In the genomic region with DNA sequence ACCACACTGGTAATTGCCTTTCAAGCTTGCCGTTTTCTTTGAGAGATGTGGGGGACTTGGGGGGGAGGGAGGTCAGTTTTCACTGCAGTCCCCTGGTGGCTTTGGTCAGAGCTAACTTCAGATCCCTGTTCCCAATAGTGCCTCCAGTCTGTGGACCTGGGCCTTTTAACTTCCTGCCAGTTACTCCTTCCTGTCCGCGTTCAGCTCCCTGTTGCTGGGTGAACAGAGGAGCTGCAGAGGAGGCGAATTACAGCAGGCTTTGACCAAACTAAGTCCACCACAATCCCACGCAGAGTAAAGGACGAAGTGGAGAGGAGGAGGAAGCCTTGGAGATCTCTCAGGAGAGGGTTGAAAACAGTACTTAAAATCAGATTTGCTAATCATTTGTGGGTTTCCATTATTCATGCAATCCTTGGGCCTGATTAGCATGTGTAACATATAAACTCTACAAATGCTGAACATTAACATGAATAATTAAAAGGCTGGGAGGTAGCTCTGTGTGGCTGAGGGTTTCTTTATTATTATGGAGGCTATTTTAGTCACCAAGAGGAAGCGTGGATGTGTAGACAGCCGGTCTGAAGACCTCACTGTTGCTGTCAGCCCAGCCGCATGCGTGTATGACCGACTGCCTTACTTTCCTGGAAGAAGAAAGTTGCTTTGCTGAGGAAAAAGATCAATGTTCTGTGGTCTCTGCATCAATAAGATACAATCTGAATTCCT, we compare ENCODE assay signal across 14 mouse cellular contexts. TPM values are rescaled to one million over a fixed set of nuclear protein-coding genes. Genes with fewer than 3 reads are reported as not detected.
DNase-seq lines count a peak whose midpoint lies in the region; ATAC-seq and TF ChIP-seq lines count a peak whose summit lies in the region.
"Had no signal": no experiment of that assay in that cellular context is flagged by ENCODE, and none has a peak within 500 bp of the region (broad histone marks: within the 10 kb centered on the region; RNA-seq: fewer than 3 reads in every experiment).

No protein-coding gene starts in this region.

- no peak overlapping the region for H3K9ac ChIP-seq in forebrain, embryonic 13.5 days
- H3K9ac ChIP-seq in midbrain, postnatal 0 days (replicated peaks; ENCODE audit: low read length, poor library complexity, severe bottlenecking) = no peak overlapping the region
- H3K9ac ChIP-seq in limb, embryonic 12.5 days (replicated peaks) = no peak overlapping the region
- H3K9ac ChIP-seq: embryonic facial prominence, embryonic 12.5 days; intestine, embryonic 15.5 days; lung, embryonic 15.5 days; neural tube, embryonic 12.5 days had no signal

- H3K36me3 ChIP-seq in forebrain, embryonic 10.5 days (replicated peaks) = no peaks in the 10 kb centered on the region
- H3K36me3 ChIP-seq in forebrain, embryonic 13.5 days (ENCODE audit: poor library complexity, severe bottlenecking) = no peaks in the 10 kb centered on the region
- no peaks in the 10 kb centered on the region for H3K36me3 ChIP-seq in kidney, adult 2 months (ENCODE audit: control insufficient read depth, insufficient read depth, low read length)
- H3K36me3 ChIP-seq in midbrain, postnatal 0 days (ENCODE audit: insufficient read depth, low read length) = no peaks in the 10 kb centered on the region
- H3K36me3 ChIP-seq in midbrain, embryonic 10.5 days = no peaks in the 10 kb centered on the region
- no peaks in the 10 kb centered on the region for H3K36me3 ChIP-seq in limb, embryonic 12.5 days
- H3K36me3 ChIP-seq: embryonic facial prominence, embryonic 12.5 days; intestine, embryonic 15.5 days; lung, embryonic 15.5 days; neural tube, embryonic 12.5 days had no signal

- TF ChIP-seq CTCF in kidney, adult 2 months (conservative IDR thresholded peaks at IDR 0.05; ENCODE audit: insufficient read depth, insufficient read length, low read depth, low read length) = no peak
- TF ChIP-seq CTCF in midbrain, postnatal 0 days (IDR thresholded peaks at IDR 0.05) = no peak

- H3K4me3 ChIP-seq in forebrain, embryonic 10.5 days = no peak overlapping the region
- no peak overlapping the region for H3K4me3 ChIP-seq in forebrain, embryonic 13.5 days
- H3K4me3 ChIP-seq in kidney, adult 2 months (ENCODE audit: insufficient read depth, low read depth, low read length) = no peak overlapping the region
- H3K4me3 ChIP-seq in midbrain, postnatal 0 days (ENCODE audit: low read depth, low read length) = no peak overlapping the region
- no peak overlapping the region for H3K4me3 ChIP-seq in midbrain, embryonic 10.5 days
- H3K4me3 ChIP-seq in limb, embryonic 12.5 days (replicated peaks) = no peak overlapping the region
- H3K4me3 ChIP-seq: embryonic facial prominence, embryonic 12.5 days; intestine, embryonic 15.5 days; lung, embryonic 15.5 days; neural tube, embryonic 12.5 days had no signal

- H3K4me2 ChIP-seq in forebrain, embryonic 13.5 days = no peak overlapping the region
- H3K4me2 ChIP-seq in midbrain, postnatal 0 days (ENCODE audit: low read depth, low read length, poor library complexity, severe bottlenecking) = no peak overlapping the region
- no peak overlapping the region for H3K4me2 ChIP-seq in limb, embryonic 12.5 days
- H3K4me2 ChIP-seq: embryonic facial prominence, embryonic 12.5 days; intestine, embryonic 15.5 days; lung, embryonic 15.5 days; neural tube, embryonic 12.5 days had no signal

- no peaks in the 10 kb centered on the region for H3K9me3 ChIP-seq in forebrain, embryonic 10.5 days
- no peaks in the 10 kb centered on the region for H3K9me3 ChIP-seq in forebrain, embryonic 13.5 days (replicated peaks)
- H3K9me3 ChIP-seq in midbrain, postnatal 0 days (ENCODE audit: low read length) = no peaks in the 10 kb centered on the region
- no peaks in the 10 kb centered on the region for H3K9me3 ChIP-seq in midbrain, embryonic 10.5 days (replicated peaks)
- H3K9me3 ChIP-seq in limb, embryonic 12.5 days = no peaks in the 10 kb centered on the region
- H3K9me3 ChIP-seq: embryonic facial prominence, embryonic 12.5 days; intestine, embryonic 15.5 days; lung, embryonic 15.5 days; neural tube, embryonic 12.5 days had no signal

- H3K27ac ChIP-seq in forebrain, embryonic 10.5 days = 0 out of 2 replicates have a peak overlapping the region, but pooled peaks have one; percentile 7
- H3K27ac ChIP-seq in forebrain, embryonic 13.5 days = no peak overlapping the region
- H3K27ac ChIP-seq in kidney, adult 2 months (ENCODE audit: insufficient read depth, low read depth, low read length) = peak overlapping the region; percentile 90
- H3K27ac ChIP-seq in midbrain, postnatal 0 days (ENCODE audit: low read depth, low read length) = 0 out of 2 replicates have a peak overlapping the region, but pooled peaks have one; percentile 18
- no peak overlapping the region for H3K27ac ChIP-seq in midbrain, embryonic 10.5 days (replicated peaks)
- 0 out of 2 replicates have a peak overlapping the region, but pooled peaks have one; percentile 12 for H3K27ac ChIP-seq in limb, embryonic 12.5 days
- H3K27ac ChIP-seq: embryonic facial prominence, embryonic 12.5 days; intestine, embryonic 15.5 days; lung, embryonic 15.5 days; neural tube, embryonic 12.5 days had no signal

- H3K4me1 ChIP-seq in forebrain, embryonic 10.5 days = peaks cover 29% of the 10 kb centered on the region
- peaks cover 9% of the 10 kb centered on the region; the same call in 1 of the 2 replicates for H3K4me1 ChIP-seq in forebrain, embryonic 13.5 days
- peaks cover 49% of the 10 kb centered on the region for H3K4me1 ChIP-seq in kidney, adult 2 months (ENCODE audit: control insufficient read depth, insufficient read depth, low read length)
- H3K4me1 ChIP-seq in midbrain, postnatal 0 days (ENCODE audit: insufficient read depth, low read length) = 0 out of 2 replicates have a peak, but pooled peaks cover 4% of the 10 kb centered on the region
- peaks cover 10% of the 10 kb centered on the region for H3K4me1 ChIP-seq in midbrain, embryonic 10.5 days
- H3K4me1 ChIP-seq in limb, embryonic 12.5 days (replicated peaks) = peaks cover 33% of the 10 kb centered on the region
- H3K4me1 ChIP-seq: neural tube, embryonic 12.5 days had no signal

- WGBS in forebrain, embryonic 10.5 days = 58% methylated on average over 11 of the region's 11 CpGs
- 52% methylated on average over 11 of the region's 11 CpGs for WGBS in forebrain, embryonic 13.5 days
- 22% methylated on average over 11 of the region's 11 CpGs for WGBS in kidney, adult 2 months
- 43% methylated on average over 11 of the region's 11 CpGs for WGBS in midbrain, postnatal 0 days
- 66% methylated on average over 11 of the region's 11 CpGs for WGBS in midbrain, embryonic 10.5 days
- 42% methylated on average over 11 of the region's 11 CpGs for WGBS in limb, embryonic 12.5 days

- no peaks in the 10 kb centered on the region for H3K27me3 ChIP-seq in forebrain, embryonic 10.5 days (ENCODE audit: poor library complexity, severe bottlenecking)
- H3K27me3 ChIP-seq in forebrain, embryonic 13.5 days = no peaks in the 10 kb centered on the region
- H3K27me3 ChIP-seq in kidney, adult 2 months (replicated peaks; ENCODE audit: control insufficient read depth, insufficient read depth, low read length) = no peaks in the 10 kb centered on the region
- H3K27me3 ChIP-seq in midbrain, postnatal 0 days (ENCODE audit: insufficient read depth, low read length) = no peaks in the 10 kb centered on the region
- peaks cover 4% of the 10 kb centered on the region; the same call in 1 of the 2 replicates for H3K27me3 ChIP-seq in midbrain, embryonic 10.5 days (ENCODE audit: low read depth, poor library complexity, severe bottlenecking)
- H3K27me3 ChIP-seq in limb, embryonic 12.5 days = no peaks in the 10 kb centered on the region
- H3K27me3 ChIP-seq: embryonic facial prominence, embryonic 12.5 days; intestine, embryonic 15.5 days; lung, embryonic 15.5 days; neural tube, embryonic 12.5 days had no signal

- ATAC-seq in forebrain, embryonic 13.5 days = no peak
- ATAC-seq in midbrain, postnatal 0 days (ENCODE audit: low FRiP score) = no peak
- ATAC-seq in limb, embryonic 12.5 days (ENCODE audit: insufficient number of reproducible peaks, insufficient read depth, low FRiP score, low TSS enrichment, low read depth) = no peak
- no peak for ATAC-seq in inflammation-experienced regulatory T-cells, adult 6 months
- ATAC-seq: intestine, embryonic 15.5 days had no signal

- TF ChIP-seq POLR2A in kidney, adult 2 months (IDR thresholded peaks at IDR 0.05; ENCODE audit: low read depth, low read length) = no peak

- DNase-seq in forebrain, embryonic 10.5 days (ENCODE audit: extremely low spot score, low spot score) = no peak
- DNase-seq in kidney, adult 2 months = peak; percentile 38
- DNase-seq in kidney, postnatal 10 days = no peak
- DNase-seq in midbrain, postnatal 0 days (ENCODE audit: low spot score) = no peak
- DNase-seq in midbrain, embryonic 10.5 days (ENCODE audit: low spot score) = no peak
- DNase-seq: cerebellum, adult 11-12 months; heart, postnatal 4 days had no signal

RNA-seq across cellular contexts. Expression of a gene that starts 33.6 kb away (rescaled TPM):
- polyA plus RNA-seq in forebrain, embryonic 10.5 days (2016; fragmentation: Nextera tagmentation; extraction: Ambion mirVana) = 9.1 and 10.9 TPM in 2 replicates
- 4.1 and 4.4 TPM in 2 replicates for polyA plus RNA-seq in forebrain, embryonic 13.5 days (2015; fragmentation: Nextera tagmentation; extraction: Ambion mirVana)
- 30.0 and 31.6 TPM in 2 replicates for polyA plus RNA-seq in kidney, adult 2 months (2012; rRNA removed)
- 8.3 and 13.9 TPM in 2 replicates for total RNA-seq in midbrain, postnatal 0 days (2014; rRNA removed)
- polyA plus RNA-seq in midbrain, postnatal 0 days (2015; fragmentation: Nextera tagmentation; extraction: Ambion mirVana) = 6.6 and 8.7 TPM in 2 replicates
- polyA plus RNA-seq in midbrain, embryonic 10.5 days (2016; fragmentation: Nextera tagmentation; extraction: Ambion mirVana) = 9.9 and 10.9 TPM in 2 replicates
- 3.5 and 3.8 TPM in 2 replicates for polyA plus RNA-seq in limb, embryonic 12.5 days (2016; fragmentation: Nextera tagmentation; extraction: Ambion mirVana)
- polyA plus RNA-seq in inflammation-experienced regulatory T-cells, adult 6 months (2017; shearing (Covaris generic)) = 1 to 10 TPM; 2.0 to 6.1 (median 5.4) TPM

Comparison
In these comparisons a context has a peak if more than half of its experiments do, and no peak if none do; other contexts are left out.
1. H3K27ac ChIP-seq: peak in forebrain, embryonic 10.5 days (single experiment), kidney, adult 2 months (single experiment), midbrain, postnatal 0 days (single experiment) and limb, embryonic 12.5 days (single experiment); none in forebrain, embryonic 13.5 days (single experiment) and midbrain, embryonic 10.5 days (single experiment).